Mouse (Mus musculus) intestine, embryonic 14.5 days (tissue): ENCODE measurements around the gene Asic5. TPM values are rescaled to one million over a fixed set of nuclear protein-coding genes. Genes with fewer than 3 reads are reported as not detected.

Source experiments
- ATAC-seq: fragments of 200-750 bp; cut with Nextera tagmentation; replicated peaks from 2 replicates; pipeline ENCODE4 v1.8.0; 2017; ENCODE audit warnings: low read depth, moderate number of reproducible peaks, moderate TSS enrichment, moderate library complexity; ENCODE audit not compliant: low FRiP score, low TSS enrichment
- DNase-seq: peaks from one replicate; pipeline ENCODE4 v3.0.0-alpha.2; 2018; ENCODE audit warnings: low spot score
- H3K27ac ChIP-seq: fragments of 300-500 bp; sonication (generic); 2 replicates; pipeline ENCODE4 v1.5.1; 2014; ENCODE audit warnings: low read depth, mild to moderate bottlenecking, control low read depth
- H3K27me3 ChIP-seq: fragments of 300-500 bp; sonication (generic); replicated peaks from 2 replicates; pipeline ENCODE4 v1.6.1; 2014; ENCODE audit warnings: low read length, control low read depth; ENCODE audit not compliant: control insufficient read depth, insufficient read depth
- H3K36me3 ChIP-seq: fragments of 300-500 bp; sonication (generic); 2 replicates; pipeline ENCODE4 v1.6.1; 2014; ENCODE audit warnings: low read length, control low read depth; ENCODE audit not compliant: control insufficient read depth, insufficient read depth
- H3K4me1 ChIP-seq: fragments of 300-500 bp; sonication (generic); replicated peaks from 2 replicates; pipeline ENCODE4 v1.6.1; 2014; ENCODE audit warnings: low read length, control low read depth, mixed read lengths; ENCODE audit not compliant: control insufficient read depth, insufficient read depth
- H3K4me2 ChIP-seq: fragments of 300-500 bp; sonication (generic); 2 replicates; pipeline ENCODE4 v1.6.1; 2014; ENCODE audit warnings: low read length
- H3K4me3 ChIP-seq: fragments of 300-500 bp; sonication (generic); 2 replicates; pipeline ENCODE4 v1.5.1; 2014; ENCODE audit warnings: low read depth, low read length, control low read depth, mixed read lengths
- H3K9ac ChIP-seq: fragments of 300-500 bp; sonication (generic); 2 replicates; pipeline ENCODE4 v1.6.1; 2014; ENCODE audit warnings: mild to moderate bottlenecking, low read length
- H3K9me3 ChIP-seq: fragments of 300-500 bp; sonication (generic); 2 replicates; pipeline ENCODE4 v1.6.1; 2016; ENCODE audit warnings: low read length, control low read depth; ENCODE audit not compliant: control insufficient read depth
- WGBS: fragments of 180-500 bp; shearing (Covaris S2); extraction: QIAGEN DNeasy Blood & Tissue Kit; methylation state at CpG from one replicate; pipeline ENCODE4 v1.1.7; 2014; 5-methylcytosine and 5-hydroxymethylcytosine counted together
- polyA plus RNA-seq: library from polyadenylated mRNA; unstranded; fragments of >200 nt; fragmentation: Nextera tagmentation; extraction: Ambion mirVana; gene quantifications from 2 replicates; pipeline ENCODE4 v1.2.1, GENCODE M21; 2014

Gene Asic5
- polyA plus RNA-seq, 1 experiment from 2014 or later = 0.11 TPM

GRCm38 (mm10) chr3:82027286-82027685, 45.2 kb downstream of the Asic5 start:
- Histone ChIP-seq H3K36me3 (peaks cover 10% of the 10 kb centered on the region; the same call in 1 of the 2 replicates), H3K4me2 (no peak overlapping the region), H3K9ac (no peak overlapping the region), H3K27ac (no peak overlapping the region), H3K27me3 (no peaks in the 10 kb centered on the region), H3K4me3 (no peak overlapping the region), H3K4me1 (no peaks in the 10 kb centered on the region), H3K9me3 (no peaks in the 10 kb centered on the region)
- DNase-seq = no peak
- ATAC-seq = no peak
- 79% methylated on average over 1 of the region's 1 CpGs for WGBS

GRCm38 (mm10) chr3:82029229-82029628, 47.1 kb downstream of the Asic5 start:
- Histone ChIP-seq H3K4me2 (no peak overlapping the region), H3K9me3 (no peaks in the 10 kb centered on the region), H3K4me1 (no peaks in the 10 kb centered on the region), H3K36me3 (peaks cover 29% of the 10 kb centered on the region), H3K27ac (no peak overlapping the region), H3K4me3 (no peak overlapping the region), H3K27me3 (no peaks in the 10 kb centered on the region), H3K9ac (no peak overlapping the region)
- WGBS = 5% methylated on average over 3 of the region's 3 CpGs
- DNase-seq = no peak
- 0 out of 2 replicates have a peak, but pooled peaks have one; percentile 32 for ATAC-seq

GRCm38 (mm10) chr3:82030008-82030748, 48.1 kb downstream of the Asic5 start:
- no peak for ATAC-seq
- Histone ChIP-seq H3K4me2 (no peak overlapping the region), H3K27me3 (no peaks in the 10 kb centered on the region), H3K9me3 (no peaks in the 10 kb centered on the region), H3K4me3 (no peak overlapping the region), H3K9ac (no peak overlapping the region), H3K27ac (no peak overlapping the region), H3K36me3 (peaks cover 38% of the 10 kb centered on the region), H3K4me1 (no peaks in the 10 kb centered on the region)
- 73% methylated on average over 1 of the region's 1 CpGs for WGBS
- no peak for DNase-seq

GRCm38 (mm10) chr3:82036262-82037044, 54.4 kb downstream of the Asic5 start:
- ATAC-seq (no peak), DNase-seq (no peak)
- H3K4me2 ChIP-seq = no peak overlapping the region
- 42% methylated on average over 2 of the region's 2 CpGs for WGBS
- peak overlapping the region; percentile 64 for H3K27ac ChIP-seq
- no peak overlapping the region for H3K4me3 ChIP-seq
- no peaks in the 10 kb centered on the region for H3K27me3 ChIP-seq
- H3K9me3 ChIP-seq = no peaks in the 10 kb centered on the region
- H3K9ac ChIP-seq = no peak overlapping the region
- no peaks in the 10 kb centered on the region for H3K4me1 ChIP-seq
- H3K36me3 ChIP-seq = peaks cover 78% of the 10 kb centered on the region

GRCm38 (mm10) chr3:82043676-82044075, 61.6 kb downstream of the Asic5 start:
- H3K4me3 ChIP-seq = no peak overlapping the region
- no peak overlapping the region for H3K4me2 ChIP-seq
- peaks cover 4% of the 10 kb centered on the region; the same call in 1 of the 2 replicates for H3K4me1 ChIP-seq
- ATAC-seq = no peak
- no peak overlapping the region for H3K27ac ChIP-seq
- H3K9me3 ChIP-seq = no peaks in the 10 kb centered on the region
- WGBS = 55% methylated on average over 6 of the region's 6 CpGs
- peaks cover 63% of the 10 kb centered on the region for H3K36me3 ChIP-seq
- no peak for DNase-seq
- H3K9ac ChIP-seq = no peak overlapping the region
- H3K27me3 ChIP-seq = no peaks in the 10 kb centered on the region

- 76% methylated on average over 5 of the region's 5 CpGs for WGBS
These were observed 62.8 kb downstream of the Asic5 start for GRCm38 (mm10) chr3:82044902-82045301.

GRCm38 (mm10) chr3:82046087-82046486, 64.0 kb downstream of the Asic5 start:
- 88% methylated on average over 8 of the region's 8 CpGs for WGBS

More at GRCm38 (mm10) chr3:82044902-82045301, 62.8 kb downstream of the Asic5 start:
- Histone ChIP-seq H3K4me3 (no peak overlapping the region), H3K27me3 (no peaks in the 10 kb centered on the region), H3K27ac (peak overlapping the region; percentile 22; the same call in 1 of the 2 replicates), H3K36me3 (peaks cover 51% of the 10 kb centered on the region), H3K9me3 (no peaks in the 10 kb centered on the region), H3K4me1 (peaks cover 11% of the 10 kb centered on the region; the same call in 1 of the 2 replicates), H3K9ac (no peak overlapping the region), H3K4me2 (no peak overlapping the region)
- no peak for DNase-seq
- ATAC-seq = no peak

GRCm38 (mm10) chr3:82047100-82047753, 65.1 kb downstream of the Asic5 start:
- peaks cover 17% of the 10 kb centered on the region for H3K4me1 ChIP-seq
- ATAC-seq (no peak), DNase-seq (no peak)
- no peaks in the 10 kb centered on the region for H3K9me3 ChIP-seq
- peaks cover 41% of the 10 kb centered on the region for H3K36me3 ChIP-seq
- no peak overlapping the region for H3K9ac ChIP-seq
- no peak overlapping the region for H3K4me2 ChIP-seq
- no peaks in the 10 kb centered on the region for H3K27me3 ChIP-seq
- no peak overlapping the region for H3K4me3 ChIP-seq
- 29% methylated on average over 8 of the region's 8 CpGs for WGBS
- H3K27ac ChIP-seq = no peak overlapping the region

More at GRCm38 (mm10) chr3:82046087-82046486, 64.0 kb downstream of the Asic5 start:
- no peaks in the 10 kb centered on the region for H3K9me3 ChIP-seq
- H3K27me3 ChIP-seq = no peaks in the 10 kb centered on the region
- H3K9ac ChIP-seq = no peak overlapping the region
- DNase-seq (no peak), ATAC-seq (no peak)
- no peak overlapping the region for H3K4me2 ChIP-seq
- H3K27ac ChIP-seq = no peak overlapping the region
- H3K4me3 ChIP-seq = no peak overlapping the region
- H3K4me1 ChIP-seq = peaks cover 11% of the 10 kb centered on the region; the same call in 1 of the 2 replicates
- H3K36me3 ChIP-seq = peaks cover 48% of the 10 kb centered on the region
